Mouse (Mus musculus): Measurements from ENCODE around the gene Misp. TPM values are rescaled to one million over a fixed set of nuclear protein-coding genes. Genes with fewer than 3 reads are reported as not detected.
A peak's percentile ranks its signal among the peaks of the same experiment; 100 is the strongest.

Gene Misp
- polyA plus RNA-seq, 1 experiment from 2014 or later: 0.41 TPM

- H3K4me1 ChIP-seq (ENCODE audit: control insufficient read depth, insufficient read depth, low read length): peaks cover 25% of the 10 kb centered on the region
- ATAC-seq (ENCODE audit: low FRiP score): no peak
- H3K27me3 ChIP-seq (ENCODE audit: control insufficient read depth, insufficient read depth, low read length): no peaks in the 10 kb centered on the region
- no peak overlapping the region for H3K4me2 ChIP-seq
- no peak for DNase-seq (ENCODE audit: low spot score, missing footprints)
- peaks cover 46% of the 10 kb centered on the region for H3K36me3 ChIP-seq (ENCODE audit: control insufficient read depth, insufficient read depth, low read length)
- no peak overlapping the region for H3K4me3 ChIP-seq (ENCODE audit: low read depth, low read length)
- no peaks in the 10 kb centered on the region for H3K9me3 ChIP-seq (ENCODE audit: control insufficient read depth, low read length)
- no peak overlapping the region for H3K27ac ChIP-seq (ENCODE audit: low read depth, low read length)
- 75% methylated on average over 17 of the region's 17 CpGs for WGBS
- no peak overlapping the region for H3K9ac ChIP-seq (ENCODE audit: low read length)
Measured at GRCm38 (mm10) chr10:79858416-79859074, 37.8 kb downstream of the Misp start.

DNA sequence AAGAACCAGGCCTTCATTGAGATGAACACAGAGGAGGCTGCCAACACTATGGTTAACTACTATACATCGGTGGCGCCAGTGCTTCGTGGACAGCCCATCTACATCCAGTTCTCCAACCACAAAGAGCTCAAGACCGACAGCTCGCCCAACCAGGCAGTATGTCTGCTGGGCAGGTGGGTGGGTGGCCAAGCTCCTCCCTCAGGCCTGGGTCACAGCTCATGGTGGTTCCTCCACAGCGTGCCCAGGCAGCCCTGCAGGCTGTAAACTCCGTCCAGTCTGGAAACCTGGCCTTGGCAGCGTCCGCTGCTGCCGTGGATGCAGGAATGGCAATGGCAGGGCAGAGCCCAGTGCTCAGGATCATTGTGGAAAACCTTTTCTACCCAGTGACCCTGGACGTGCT is 38.3 kb downstream of the Misp start:
- H3K4me3 ChIP-seq (ENCODE audit: low read depth, low read length): no peak overlapping the region
- H3K4me1 ChIP-seq (ENCODE audit: control insufficient read depth, insufficient read depth, low read length): peaks cover 25% of the 10 kb centered on the region
- no peak overlapping the region for H3K4me2 ChIP-seq
- 92% methylated on average over 11 of the region's 11 CpGs for WGBS
- DNase-seq (ENCODE audit: low spot score, missing footprints) (no peak), ATAC-seq (ENCODE audit: low FRiP score) (no peak)
- H3K9me3 ChIP-seq (ENCODE audit: control insufficient read depth, low read length): no peaks in the 10 kb centered on the region
- no peak overlapping the region for H3K9ac ChIP-seq (ENCODE audit: low read length)
- no peaks in the 10 kb centered on the region for H3K27me3 ChIP-seq (ENCODE audit: control insufficient read depth, insufficient read depth, low read length)
- H3K27ac ChIP-seq (ENCODE audit: low read depth, low read length): no peak overlapping the region
- H3K36me3 ChIP-seq (ENCODE audit: control insufficient read depth, insufficient read depth, low read length): peaks cover 46% of the 10 kb centered on the region

DNA sequence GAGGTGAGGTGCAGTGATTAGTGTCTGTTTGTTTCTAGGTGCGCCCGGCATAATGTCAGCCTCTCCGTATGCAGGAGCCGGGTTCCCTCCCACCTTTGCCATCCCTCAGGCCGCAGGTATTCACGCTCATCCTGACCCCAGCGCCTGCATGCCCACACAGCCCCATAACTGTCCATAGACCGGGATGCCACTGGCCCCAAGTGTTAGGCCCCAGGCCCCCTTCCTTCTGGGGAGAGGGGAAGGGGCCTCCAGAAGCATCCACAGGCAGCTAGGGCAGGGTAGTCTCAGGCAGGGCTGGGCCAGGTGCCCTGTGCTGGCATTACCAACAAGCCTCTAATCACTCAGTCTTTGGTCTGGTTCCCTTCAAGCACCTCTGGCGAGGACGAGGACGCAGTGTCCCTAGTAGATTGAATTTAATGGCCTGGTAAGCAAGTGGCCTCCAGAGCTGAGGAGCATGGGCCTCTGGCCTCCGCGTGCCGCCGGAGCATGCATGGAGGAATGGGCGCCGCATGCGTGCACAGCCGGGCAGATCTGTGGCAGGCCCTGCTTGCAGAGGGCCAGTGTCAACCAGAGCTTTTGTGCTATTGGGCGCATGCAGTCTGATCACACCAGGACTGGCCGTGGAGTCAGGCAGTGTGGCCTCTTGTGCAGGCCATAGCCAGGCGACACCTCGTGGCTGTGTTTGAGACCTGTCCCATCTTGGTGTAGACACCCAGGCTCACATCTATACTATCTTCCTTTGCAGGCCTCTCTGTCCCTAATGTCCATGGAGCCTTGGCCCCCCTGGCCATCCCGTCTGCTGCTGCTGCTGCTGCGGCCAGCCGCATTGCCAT is 39.5 kb downstream of the Misp start:
- Histone ChIP-seq H3K9ac (ENCODE audit: low read length) (no peak overlapping the region), H3K4me2 (no peak overlapping the region), H3K27me3 (ENCODE audit: control insufficient read depth, insufficient read depth, low read length) (no peaks in the 10 kb centered on the region), H3K4me1 (ENCODE audit: control insufficient read depth, insufficient read depth, low read length) (peaks cover 25% of the 10 kb centered on the region), H3K27ac (ENCODE audit: low read depth, low read length) (no peak overlapping the region), H3K36me3 (ENCODE audit: control insufficient read depth, insufficient read depth, low read length) (peaks cover 48% of the 10 kb centered on the region), H3K9me3 (ENCODE audit: control insufficient read depth, low read length) (no peaks in the 10 kb centered on the region), H3K4me3 (ENCODE audit: low read depth, low read length) (no peak overlapping the region)
- no peak for DNase-seq (ENCODE audit: low spot score, missing footprints)
- no peak for ATAC-seq (ENCODE audit: low FRiP score)
- 93% methylated on average over 26 of the region's 26 CpGs for WGBS

DNA sequence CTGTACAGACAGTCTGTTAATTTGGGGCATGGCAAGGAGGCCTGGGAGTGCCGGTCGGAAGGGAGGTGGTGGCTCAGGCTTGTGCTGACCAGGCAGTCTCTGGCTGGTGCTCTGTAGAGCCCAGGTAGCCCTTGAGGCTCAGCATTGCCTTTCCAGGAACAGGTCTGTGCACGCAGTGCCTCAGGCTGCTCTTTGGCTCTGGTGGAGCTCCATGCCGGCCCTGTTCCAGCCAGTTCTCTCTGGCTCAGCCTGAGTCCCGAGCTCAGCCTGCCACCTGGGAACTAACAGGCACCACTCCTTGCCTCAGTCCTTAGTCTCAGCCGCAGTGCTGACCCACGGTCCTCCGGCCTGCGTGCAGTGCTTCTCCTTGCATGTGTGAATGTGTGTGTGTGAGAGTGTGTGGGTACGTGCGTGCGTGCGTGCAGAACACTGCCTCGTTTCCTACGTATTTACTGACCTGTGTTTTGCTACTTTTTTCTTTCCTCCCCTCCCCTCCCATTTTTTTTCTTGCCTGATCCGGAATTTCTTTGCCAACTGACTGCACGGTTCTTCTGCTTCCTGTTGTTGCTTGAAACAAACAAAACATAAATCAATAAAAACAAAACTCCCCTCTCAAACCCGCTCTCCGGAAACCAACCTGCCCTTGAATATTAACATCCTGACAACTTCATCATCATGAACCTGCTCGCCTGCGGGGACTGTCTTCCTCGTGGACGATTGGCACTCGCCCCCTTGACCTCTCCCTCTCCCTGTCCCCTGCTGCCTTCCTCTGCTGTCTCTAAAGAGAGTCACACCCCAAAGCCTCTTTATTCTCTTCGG is 40.6 kb downstream of the Misp start:
- Histone ChIP-seq H3K27ac (ENCODE audit: low read depth, low read length) (no peak overlapping the region), H3K9me3 (ENCODE audit: control insufficient read depth, low read length) (no peaks in the 10 kb centered on the region), H3K27me3 (ENCODE audit: control insufficient read depth, insufficient read depth, low read length) (no peaks in the 10 kb centered on the region), H3K4me3 (ENCODE audit: low read depth, low read length) (no peak overlapping the region), H3K9ac (ENCODE audit: low read length) (no peak overlapping the region), H3K4me1 (ENCODE audit: control insufficient read depth, insufficient read depth, low read length) (peaks cover 20% of the 10 kb centered on the region), H3K4me2 (no peak overlapping the region), H3K36me3 (ENCODE audit: control insufficient read depth, insufficient read depth, low read length) (peaks cover 55% of the 10 kb centered on the region)
- 85% methylated on average over 25 of the region's 25 CpGs for WGBS
- DNase-seq (ENCODE audit: low spot score, missing footprints): no peak
- no peak for ATAC-seq (ENCODE audit: low FRiP score)

DNA sequence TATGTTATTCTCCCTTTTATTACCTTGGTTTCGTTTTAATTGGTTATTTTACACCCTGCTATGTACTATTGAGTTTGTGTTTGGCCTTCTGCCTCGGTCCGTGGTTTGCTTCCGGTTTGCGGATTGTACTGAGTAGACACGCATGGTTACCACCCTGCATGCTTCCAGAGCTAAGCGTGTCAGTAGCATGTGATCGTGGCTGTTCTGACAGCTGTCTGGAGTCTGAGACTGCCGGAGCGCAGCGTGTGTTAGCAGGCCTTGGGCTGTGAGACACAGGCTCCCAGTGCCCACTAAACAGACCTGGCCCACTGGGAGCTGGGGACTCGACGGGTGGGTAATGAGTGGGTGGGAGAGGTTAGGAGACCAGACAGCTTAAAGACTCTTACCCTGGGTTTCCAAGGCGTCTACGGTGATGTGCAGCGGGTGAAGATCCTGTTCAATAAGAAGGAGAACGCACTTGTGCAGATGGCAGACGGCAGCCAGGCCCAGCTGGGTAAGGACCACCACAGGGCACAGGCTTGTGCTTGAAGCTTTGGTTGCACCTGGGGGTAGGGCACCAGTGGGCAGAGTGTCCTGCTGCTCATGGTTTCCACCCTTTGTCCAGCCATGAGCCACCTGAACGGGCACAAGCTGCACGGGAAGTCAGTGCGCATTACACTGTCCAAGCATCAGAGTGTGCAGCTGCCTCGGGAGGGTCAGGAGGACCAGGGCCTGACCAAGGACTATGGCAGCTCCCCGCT is 41.4 kb downstream of the Misp start:
- no peak overlapping the region for H3K4me3 ChIP-seq (ENCODE audit: low read depth, low read length)
- H3K27ac ChIP-seq (ENCODE audit: low read depth, low read length): no peak overlapping the region
- no peak overlapping the region for H3K9ac ChIP-seq (ENCODE audit: low read length)
- H3K27me3 ChIP-seq (ENCODE audit: control insufficient read depth, insufficient read depth, low read length): no peaks in the 10 kb centered on the region
- whole genome bisulfite sequencing: 89% methylated on average over 23 of the region's 23 CpGs
- no peak overlapping the region for H3K4me2 ChIP-seq
- no peak for DNase-seq (ENCODE audit: low spot score, missing footprints)
- peaks cover 57% of the 10 kb centered on the region for H3K36me3 ChIP-seq (ENCODE audit: control insufficient read depth, insufficient read depth, low read length)
- ATAC-seq (ENCODE audit: low FRiP score): no peak
- no peaks in the 10 kb centered on the region for H3K9me3 ChIP-seq (ENCODE audit: control insufficient read depth, low read length)
- H3K4me1 ChIP-seq (ENCODE audit: control insufficient read depth, insufficient read depth, low read length): peaks cover 12% of the 10 kb centered on the region

GRCm38 (mm10) chr10:79862925-79863324 is 42.1 kb downstream of the Misp start:
- 83% methylated on average over 10 of the region's 10 CpGs for WGBS
- DNase-seq (ENCODE audit: low spot score, missing footprints) (no peak), ATAC-seq (ENCODE audit: low FRiP score) (no peak)
- Histone ChIP-seq H3K27me3 (ENCODE audit: control insufficient read depth, insufficient read depth, low read length) (no peaks in the 10 kb centered on the region), H3K27ac (ENCODE audit: low read depth, low read length) (no peak overlapping the region), H3K9ac (ENCODE audit: low read length) (no peak overlapping the region), H3K9me3 (ENCODE audit: control insufficient read depth, low read length) (no peaks in the 10 kb centered on the region), H3K4me1 (ENCODE audit: control insufficient read depth, insufficient read depth, low read length) (peaks cover 5% of the 10 kb centered on the region), H3K4me2 (no peak overlapping the region), H3K4me3 (ENCODE audit: low read depth, low read length) (no peak overlapping the region), H3K36me3 (ENCODE audit: control insufficient read depth, insufficient read depth, low read length) (peaks cover 53% of the 10 kb centered on the region)

DNA sequence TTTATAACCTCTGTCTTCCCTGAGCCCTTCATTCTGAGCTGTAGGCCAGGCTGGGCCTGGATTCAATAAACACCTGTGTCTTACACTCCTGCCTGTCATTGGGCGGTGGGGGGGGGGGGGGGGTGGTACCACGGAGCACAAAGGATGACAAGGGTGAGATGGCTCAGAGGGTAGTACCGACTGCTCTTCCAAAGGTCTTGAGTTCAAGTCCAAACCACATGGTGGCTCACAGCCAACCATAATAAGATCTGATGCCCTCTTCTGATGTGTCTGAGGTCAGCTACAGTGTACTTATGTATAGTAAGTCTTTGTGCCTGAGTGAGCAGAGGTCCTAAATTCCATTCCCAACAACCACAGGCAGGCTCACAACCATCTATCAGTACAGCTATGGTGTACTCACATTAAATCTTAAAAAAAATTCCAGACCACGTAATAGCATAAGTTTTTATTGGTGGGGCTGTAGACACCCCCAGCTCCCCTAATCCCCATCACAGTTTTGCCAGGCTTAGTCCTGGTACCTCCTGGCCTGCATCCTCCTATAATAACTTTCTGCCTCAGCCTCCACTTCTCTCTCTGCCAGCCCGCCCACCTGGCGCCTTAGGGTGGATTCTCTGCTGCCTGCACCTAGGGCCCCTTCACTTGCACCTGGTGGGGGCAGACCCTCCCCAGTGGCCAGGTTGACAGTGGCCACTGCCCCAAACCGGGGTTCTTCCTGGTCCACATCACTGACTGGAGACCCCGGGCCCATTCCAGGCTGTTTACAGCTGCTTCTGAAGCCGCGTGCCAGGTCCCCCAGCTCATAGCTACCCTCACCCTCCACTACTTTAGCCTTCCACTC is 43.8 kb downstream of the Misp start:
- H3K4me1 ChIP-seq (ENCODE audit: control insufficient read depth, insufficient read depth, low read length): peaks cover 3% of the 10 kb centered on the region; the same call in 1 of the 2 replicates
- no peak overlapping the region for H3K27ac ChIP-seq (ENCODE audit: low read depth, low read length)
- H3K27me3 ChIP-seq (ENCODE audit: control insufficient read depth, insufficient read depth, low read length): no peaks in the 10 kb centered on the region
- H3K4me3 ChIP-seq (ENCODE audit: low read depth, low read length): no peak overlapping the region
- DNase-seq (ENCODE audit: low spot score, missing footprints) (peak; percentile 89), ATAC-seq (ENCODE audit: low FRiP score) (peak; percentile 28)
- H3K9ac ChIP-seq (ENCODE audit: low read length): no peak overlapping the region
- H3K4me2 ChIP-seq: no peak overlapping the region
- peaks cover 55% of the 10 kb centered on the region for H3K36me3 ChIP-seq (ENCODE audit: control insufficient read depth, insufficient read depth, low read length)
- H3K9me3 ChIP-seq (ENCODE audit: control insufficient read depth, low read length): no peaks in the 10 kb centered on the region
- 63% methylated on average over 10 of the region's 10 CpGs for WGBS

DNA sequence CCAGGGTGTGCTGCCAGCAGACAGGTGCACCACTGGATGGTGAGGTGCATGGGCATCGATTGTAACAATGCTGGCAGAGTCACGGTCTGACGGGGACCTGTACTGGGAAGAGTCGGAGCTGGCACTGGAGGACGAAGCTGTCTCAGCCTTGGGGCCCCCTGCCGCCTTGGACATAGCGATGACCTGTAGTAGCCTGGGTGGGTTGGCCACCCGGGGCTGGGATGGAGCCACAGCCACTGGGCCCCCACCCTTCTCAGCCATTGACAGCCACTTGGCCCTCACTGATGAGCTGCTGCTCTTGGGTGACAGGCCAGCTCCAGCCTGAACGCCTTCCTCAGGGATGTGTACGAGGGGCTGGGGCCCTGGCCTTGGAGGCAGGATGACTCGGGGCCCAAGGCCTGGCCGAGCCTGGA is 44.4 kb downstream of the Misp start:
- H3K9me3 ChIP-seq (ENCODE audit: control insufficient read depth, low read length): no peaks in the 10 kb centered on the region
- H3K9ac ChIP-seq (ENCODE audit: low read length): no peak overlapping the region
- H3K36me3 ChIP-seq (ENCODE audit: control insufficient read depth, insufficient read depth, low read length): peaks cover 49% of the 10 kb centered on the region
- 65% methylated on average over 12 of the region's 12 CpGs for WGBS
- H3K27me3 ChIP-seq (ENCODE audit: control insufficient read depth, insufficient read depth, low read length): no peaks in the 10 kb centered on the region
- H3K4me1 ChIP-seq (ENCODE audit: control insufficient read depth, insufficient read depth, low read length): peaks cover 3% of the 10 kb centered on the region; the same call in 1 of the 2 replicates
- DNase-seq (ENCODE audit: low spot score, missing footprints) (peak; percentile 89), ATAC-seq (ENCODE audit: low FRiP score) (peak; percentile 38)
- H3K4me2 ChIP-seq: no peak overlapping the region
- H3K4me3 ChIP-seq (ENCODE audit: low read depth, low read length): no peak overlapping the region
- H3K27ac ChIP-seq (ENCODE audit: low read depth, low read length): no peak overlapping the region

Data from midbrain, embryonic 11.5 days (tissue).